Mouse (Mus musculus): ENCODE measurements around the gene Bcl7a.

DNA sequence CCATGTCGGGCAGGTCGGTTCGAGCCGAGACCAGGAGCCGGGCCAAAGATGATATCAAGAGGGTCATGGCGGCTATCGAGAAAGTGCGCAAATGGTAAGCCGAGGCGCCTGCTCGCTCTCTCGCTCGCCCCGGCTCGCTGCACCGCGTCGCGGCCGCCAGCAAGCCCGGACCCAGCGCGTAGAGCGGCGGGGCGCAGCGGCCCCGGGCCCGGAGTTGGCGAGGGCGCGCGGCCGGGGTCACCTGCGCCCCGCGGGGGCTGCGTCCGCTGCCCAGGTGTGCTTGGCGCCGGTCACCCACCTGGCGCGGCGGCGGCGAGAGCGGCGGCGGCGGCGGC is 961 bp downstream of the Bcl7a start:
- TF ChIP-seq GATA1 (IDR thresholded peaks at IDR 0.05; ENCODE audit: low read length) (no peak), TAL1 (IDR thresholded peaks at IDR 0.05; ENCODE audit: low read length) (no peak)
